Mouse (Mus musculus) MEL (cell line): ENCODE measurements around the gene Tcea2. TPM values are rescaled to one million over a fixed set of nuclear protein-coding genes. Genes with fewer than 3 reads are reported as not detected.

ENCODE experiments used
- DNase-seq: peaks from one replicate; pipeline ENCODE4 v3.0.0; 2011; ENCODE audit warnings: low read depth, low spot score
- H3K27ac ChIP-seq: 2 replicates; pipeline ENCODE4 v1.5.1; 2012; ENCODE audit warnings: low read depth, mild to moderate bottlenecking, control low read depth, low read length, moderate library complexity; ENCODE audit not compliant: control insufficient read depth
- H3K27me3 ChIP-seq, 2 experiments: fragments of 150-350 bp in 1 of 2; sonication (generic) in 1 of 2; 2 replicates each; pipeline ENCODE4 v1.6.1; 2012; ENCODE audit warnings: low read length in 2 of 2, mild to moderate bottlenecking in 2 of 2, improper control_type of control experiment in 1 of 2, moderate library complexity in 1 of 2; ENCODE audit not compliant: insufficient read depth in 2 of 2, control insufficient read depth in 1 of 2
- H3K36me3 ChIP-seq, 2 experiments: 2 replicates each; pipeline ENCODE4 v1.6.1; 2012 to 2014; ENCODE audit warnings: low read length in 2 of 2, improper control_type of control experiment in 1 of 2, inconsistent platforms in 1 of 2, mild to moderate bottlenecking in 1 of 2; ENCODE audit not compliant: insufficient read depth in 2 of 2, control insufficient read depth in 1 of 2
- H3K4me1 ChIP-seq, 2 experiments: fragments of 150-350 bp in 1 of 2; sonication (generic) in 1 of 2; 2 replicates each; pipeline ENCODE4 v1.6.1; 2012; ENCODE audit warnings: low read length in 2 of 2, improper control_type of control experiment in 1 of 2, mild to moderate bottlenecking in 1 of 2; ENCODE audit not compliant: insufficient read depth in 2 of 2, control insufficient read depth in 1 of 2
- H3K4me3 ChIP-seq, 2 experiments: fragments of 150-350 bp in 1 of 2; sonication (generic) in 1 of 2; 2 replicates each; pipeline ENCODE4 v1.5.1; 2012; ENCODE audit warnings: low read depth in 2 of 2, low read length in 2 of 2, mild to moderate bottlenecking in 2 of 2, moderate library complexity in 2 of 2, control low read depth in 1 of 2, improper control_type of control experiment in 1 of 2; ENCODE audit not compliant: control insufficient read depth in 1 of 2, insufficient read depth in 1 of 2
- H3K79me2 ChIP-seq: 2 replicates; pipeline ENCODE4 v1.6.1; 2012; ENCODE audit warnings: mild to moderate bottlenecking, low read length, moderate library complexity; ENCODE audit not compliant: control insufficient read depth, poor library complexity, insufficient read depth
- H3K9ac ChIP-seq: 2 replicates; pipeline ENCODE4 v1.6.1; 2012; ENCODE audit warnings: low read depth, mild to moderate bottlenecking, control low read depth, low read length, moderate library complexity; ENCODE audit not compliant: control insufficient read depth, poor library complexity, severe bottlenecking
- H3K9me3 ChIP-seq: fragments of 150-350 bp; sonication (generic); replicated peaks from 2 replicates; pipeline ENCODE4 v1.6.1; 2012; ENCODE audit warnings: mild to moderate bottlenecking, low read length, improper control_type of control experiment, moderate library complexity; ENCODE audit not compliant: insufficient read depth
- CHD1 ChIP-seq: IDR thresholded peaks from 2 replicates; pipeline ENCODE4 v1.6.1; 2012; ENCODE audit warnings: low read depth, mild to moderate bottlenecking, inconsistent platforms, low read length, improper control_type of control experiment
- ELF1 ChIP-seq: IDR thresholded peaks from 2 replicates; pipeline ENCODE4 v1.6.1; 2014; ENCODE audit warnings: low read depth, mild to moderate bottlenecking, inconsistent platforms, low read length, improper control_type of control experiment, moderate library complexity
- HCFC1 ChIP-seq: IDR thresholded peaks from 2 replicates; pipeline ENCODE4 v1.6.1; 2012; ENCODE audit warnings: low read depth, mild to moderate bottlenecking, inconsistent platforms, low read length, improper control_type of control experiment, moderate library complexity
- JUND ChIP-seq: IDR thresholded peaks from 2 replicates; pipeline ENCODE4 v1.6.1; 2011; ENCODE audit warnings: low read depth, mild to moderate bottlenecking, improper control_type of control experiment, low read length
- MAFK ChIP-seq: IDR thresholded peaks from 2 replicates; pipeline ENCODE4 v1.6.1; 2011; ENCODE audit warnings: low read depth, mild to moderate bottlenecking, low read length, improper control_type of control experiment, borderline replicate concordance
- MEF2A ChIP-seq: IDR thresholded peaks from 2 replicates; pipeline ENCODE4 v1.6.1; 2014; ENCODE audit warnings: low read depth, mild to moderate bottlenecking, inconsistent platforms, low read length, improper control_type of control experiment; ENCODE audit not compliant: poor library complexity, insufficient replicate concordance, severe bottlenecking; ENCODE audit errors: extremely low read depth
- MXI1 ChIP-seq: IDR thresholded peaks from 2 replicates; pipeline ENCODE4 v1.6.1; 2011; ENCODE audit warnings: mild to moderate bottlenecking, low read depth, low read length, improper control_type of control experiment
- MYC ChIP-seq: IDR thresholded peaks from 2 replicates; pipeline ENCODE4 v1.6.1; 2011; ENCODE audit warnings: low read depth, mild to moderate bottlenecking, low read length, improper control_type of control experiment, moderate library complexity
- NELFE ChIP-seq: IDR thresholded peaks from 2 replicates; pipeline ENCODE4 v1.6.1; 2011; ENCODE audit warnings: low read depth, low read length, improper control_type of control experiment
- POLR2A ChIP-seq, 2 experiments: IDR thresholded peaks; 2 replicates each; pipeline ENCODE4 v1.6.1; 2011 to 2012; ENCODE audit warnings: low read length in 2 of 2, mild to moderate bottlenecking in 2 of 2, control low read depth in 1 of 2, improper control_type of control experiment in 1 of 2, low read depth in 1 of 2, moderate library complexity in 1 of 2; ENCODE audit not compliant: control insufficient read depth in 1 of 2, insufficient read depth in 1 of 2, poor library complexity in 1 of 2
- POLR2AphosphoS2 ChIP-seq: IDR thresholded peaks from 2 replicates; pipeline ENCODE4 v1.6.1; 2011; ENCODE audit warnings: low read length, improper control_type of control experiment
- RAD21 ChIP-seq: IDR thresholded peaks from 2 replicates; pipeline ENCODE4 v1.6.1; 2011; ENCODE audit warnings: mild to moderate bottlenecking, low read depth, low read length, improper control_type of control experiment
- SMC3 ChIP-seq: IDR thresholded peaks from 2 replicates; pipeline ENCODE4 v1.6.1; 2011; ENCODE audit warnings: low read depth, low read length, improper control_type of control experiment
- TAL1 ChIP-seq: IDR thresholded peaks from 2 replicates; pipeline ENCODE4 v1.6.1; 2012; ENCODE audit warnings: mild to moderate bottlenecking, inconsistent platforms, low read length, moderate library complexity, mixed read lengths
- TBP ChIP-seq: IDR thresholded peaks from 2 replicates; pipeline ENCODE4 v1.8.0; 2011; ENCODE audit warnings: low read depth, low read length, improper control_type of control experiment
- TCF12 ChIP-seq: IDR thresholded peaks from 2 replicates; pipeline ENCODE4 v1.6.1; 2014; ENCODE audit warnings: low read depth, mild to moderate bottlenecking, inconsistent platforms, low read length, improper control_type of control experiment, moderate library complexity
- UBTF ChIP-seq: IDR thresholded peaks from 2 replicates; pipeline ENCODE4 v1.6.1; 2012; ENCODE audit warnings: low read depth, mild to moderate bottlenecking, inconsistent platforms, low read length, improper control_type of control experiment, moderate library complexity, borderline replicate concordance; ENCODE audit not compliant: insufficient read depth
- USF1 ChIP-seq: IDR thresholded peaks from 2 replicates; pipeline ENCODE4 v1.6.1; 2014; ENCODE audit warnings: low read depth, mild to moderate bottlenecking, inconsistent platforms, low read length, improper control_type of control experiment, moderate library complexity
- USF2 ChIP-seq, 2 experiments: IDR thresholded peaks; 2 replicates each; pipeline ENCODE4 v1.6.1; 2011 to 2012; ENCODE audit warnings: improper control_type of control experiment in 2 of 2, low read length in 2 of 2, borderline replicate concordance in 1 of 2, inconsistent platforms in 1 of 2, low read depth in 1 of 2, mild to moderate bottlenecking in 1 of 2; ENCODE audit not compliant: insufficient read depth in 1 of 2
- ZC3H11A ChIP-seq: IDR thresholded peaks from 2 replicates; pipeline ENCODE4 v1.6.1; 2012; ENCODE audit warnings: low read depth, mild to moderate bottlenecking, inconsistent platforms, low read length, improper control_type of control experiment
- polyA plus RNA-seq, 2 experiments: library from polyadenylated mRNA; stranded (reverse) in 1 of 2; unstranded in 1 of 2; fragments of >175 nt in 1 of 2; fragments of >200 nt in 1 of 2; gene quantifications; 2 replicates each; pipeline versions ENCODE4 v1.2.1 to v1.2.4; 2012; ENCODE audit warnings: low replicate concordance in 2 of 2, low read depth in 1 of 2; ENCODE audit not compliant: insufficient read length in 2 of 2, insufficient read depth in 1 of 2, missing spikeins in 1 of 2
- total RNA-seq: library from RNA; depleted of rRNA; stranded (reverse); fragments of 300-350 nt; gene quantifications from 2 replicates; pipeline ENCODE4 v1.2.3, GENCODE M21; 2012

Gene Tcea2
- total and polyA plus RNA-seq, 3 experiments = 6.7 to 17.0 TPM; not detected in 1

DNA sequence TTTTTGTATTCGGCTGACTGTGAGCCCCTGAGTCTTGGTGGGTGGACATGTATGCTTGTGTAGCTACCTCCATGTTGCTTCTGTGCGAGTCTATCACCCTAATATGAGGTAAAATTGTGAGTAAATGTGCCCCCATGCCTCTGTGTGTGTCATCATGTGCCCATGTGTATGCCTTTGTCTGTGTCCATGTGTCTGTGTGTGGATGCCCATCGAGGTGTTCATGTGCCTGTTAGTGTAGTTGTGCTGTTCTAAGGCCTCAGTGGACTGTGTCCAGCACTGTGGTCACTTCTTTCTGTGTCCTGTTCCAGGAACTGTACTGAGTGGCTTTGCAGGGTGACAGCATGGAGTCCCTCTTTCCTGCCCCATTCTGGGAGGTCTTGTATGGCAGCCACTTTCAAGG, 35.3 kb downstream of the Tcea2 start:
- no peaks in the 10 kb centered on the region for H3K27me3 ChIP-seq
- no peak for DNase-seq
- no peak overlapping the region for H3K9ac ChIP-seq
- no peaks in the 10 kb centered on the region for H3K79me2 ChIP-seq
- peaks cover 2 to 10% of the 10 kb centered on the region in 2 experiments; a peak in 2 of 4 replicates for H3K4me1 ChIP-seq
- TF ChIP-seq ELF1 (no peak), JUND (no peak), SMC3 (no peak), MEF2A (no peak), USF1 (no peak), MAFK (no peak), MYC (no peak), NELFE (no peak)
- H3K36me3 ChIP-seq = 0 out of 4 replicates have a peak, but pooled peaks cover 0 to 2% of the 10 kb centered on the region in 2 experiments
- H3K4me3 ChIP-seq = no peak overlapping the region
- no peaks in the 10 kb centered on the region for H3K9me3 ChIP-seq
- H3K27ac ChIP-seq = no peak overlapping the region

- H3K79me2 ChIP-seq = no peaks in the 10 kb centered on the region
- no peaks in the 10 kb centered on the region for H3K27me3 ChIP-seq
- no peak overlapping the region for H3K9ac ChIP-seq
- H3K9me3 ChIP-seq = no peaks in the 10 kb centered on the region
- TF ChIP-seq TBP = no peak
- peak; percentile 41 for DNase-seq
- H3K27ac ChIP-seq = no peak overlapping the region
- 0 out of 4 replicates have a peak, but pooled peaks cover 0 to 2% of the 10 kb centered on the region in 2 experiments for H3K36me3 ChIP-seq
- peaks cover 2 to 10% of the 10 kb centered on the region in 2 experiments; a peak in 2 of 4 replicates for H3K4me1 ChIP-seq
- H3K4me3 ChIP-seq = no peak overlapping the region
These were observed 36.9 kb downstream of the Tcea2 start for GRCm38 (mm10) chr2:181716991-181717390.

- Histone ChIP-seq H3K4me1 (peaks cover 0 to 8% of the 10 kb centered on the region in 2 experiments; a peak in 1 of 4 replicates), H3K4me3 (no peak overlapping the region), H3K79me2 (no peaks in the 10 kb centered on the region), H3K9me3 (no peaks in the 10 kb centered on the region), H3K27ac (no peak overlapping the region), H3K9ac (no peak overlapping the region), H3K36me3 (0 out of 4 replicates have a peak, but pooled peaks cover 0 to 2% of the 10 kb centered on the region in 2 experiments), H3K27me3 (no peaks in the 10 kb centered on the region)
- TF ChIP-seq RAD21 (no peak), TAL1 (no peak), CHD1 (no peak), UBTF (no peak), USF2 (IDR thresholded peaks at IDR 0.05; ENCODE audit: borderline replicate concordance in 1 of 2, insufficient read depth in 1 of 2, low read depth in 1 of 2, low read length in 2 of 2) (no peak), NELFE (no peak), ZC3H11A (no peak), SMC3 (no peak), ELF1 (no peak), TCF12 (no peak), POLR2AphosphoS2 (no peak), MYC (no peak), MAFK (no peak), HCFC1 (no peak), USF1 (no peak), POLR2A (IDR thresholded peaks at IDR 0.05; ENCODE audit: control insufficient read depth in 1 of 2, insufficient read depth in 1 of 2, low read depth in 1 of 2, low read length in 2 of 2, poor library complexity in 1 of 2) (no peak), MXI1 (no peak)
- DNase-seq = no peak
These were observed 40.0 kb downstream of the Tcea2 start for GRCm38 (mm10) chr2:181720061-181720460.
